Mouse (Mus musculus) adrenal gland, postnatal 10 days (tissue): ENCODE measurements around the gene Ifna4. TPM values are rescaled to one million over a fixed set of nuclear protein-coding genes. Genes with fewer than 3 reads are reported as not detected.

Experiments used
- DNase-seq: peaks from one replicate; pipeline ENCODE4 v3.0.0; 2021; ENCODE audit warnings: mixed read lengths
- total RNA-seq, 2 experiments: library from RNA; stranded (reverse); gene quantifications; 2 replicates each; pipeline ENCODE4 v1.2.3; 2021

The Ifna4 gene
- total RNA-seq, 2 experiments from 2014 or later = not detected

GRCm38 (mm10) chr4:88867366-88867925 is 25.8 kb downstream of the Ifna4 start:
- DNase-seq = peak; percentile 85

GRCm38 (mm10) chr4:88867926-88868911 is 26.6 kb downstream of the Ifna4 start:
- peak; percentile 23 for DNase-seq

GRCm38 (mm10) chr4:88872691-88873090 is 31.0 kb downstream of the Ifna4 start:
- DNase-seq = peak; percentile 51

GRCm38 (mm10) chr4:88875435-88876095 is 33.9 kb downstream of the Ifna4 start:
- DNase-seq = no peak

GRCm38 (mm10) chr4:88876520-88876919 is 34.9 kb downstream of the Ifna4 start:
- no peak for DNase-seq

- no peak for DNase-seq
These were observed 36.6 kb downstream of the Ifna4 start for GRCm38 (mm10) chr4:88878246-88878645.

- DNase-seq = no peak
These were observed 37.1 kb downstream of the Ifna4 start for GRCm38 (mm10) chr4:88878772-88879171.

GRCm38 (mm10) chr4:88880101-88880500 is 38.4 kb downstream of the Ifna4 start, which contains the start of gene Ifne:
Gene Ifne, minus strand, starts transcription at chr4:88880201.
- no peak for DNase-seq

- no peak for DNase-seq
These were observed 46.6 kb downstream of the Ifna4 start for GRCm38 (mm10) chr4:88888236-88888635.

Other genes starting within 250 kb of the Ifna4 start
- gene Ifna9, start 249.5 kb upstream of the Ifna4 start, total RNA-seq = not detected
- gene Ifna12, start 238.5 kb upstream of the Ifna4 start, total RNA-seq = not detected
- gene C87499, start 207.4 kb upstream of the Ifna4 start, total RNA-seq = not detected
- not detected for gene Ifna13, start 197.4 kb upstream of the Ifna4 start, total RNA-seq
- gene Ifna16, start 164.9 kb upstream of the Ifna4 start, total RNA-seq = not detected
- not detected for gene Ifna2, start 157.9 kb upstream of the Ifna4 start, total RNA-seq
- not detected for gene Ifnab, start 150.5 kb upstream of the Ifna4 start, total RNA-seq
- 1 to 10 TPM in 1 of 2 experiments, under 1 TPM in 1; 0.60 to 1.2 TPM for gene Gm26566, start 120.1 kb upstream of the Ifna4 start, total RNA-seq
- 10 to 100 TPM; 74.5 to 81.4 TPM for gene Klhl9, start 119.4 kb upstream of the Ifna4 start, total RNA-seq
- gene Gm13271, start 87.0 kb upstream of the Ifna4 start, total RNA-seq = not detected
- under 1 TPM in 1 of 2 experiments, not detected in 1; 0.24 TPM for gene Gm13283, start 81.7 kb upstream of the Ifna4 start, total RNA-seq
- gene Gm13290, start 68.0 kb upstream of the Ifna4 start, total RNA-seq = not detected
- not detected for gene Gm13289, start 64.9 kb upstream of the Ifna4 start, total RNA-seq
- gene Gm13272, start 62.0 kb upstream of the Ifna4 start, total RNA-seq = not detected
- not detected for gene Ifnz, start 59.7 kb upstream of the Ifna4 start, total RNA-seq
- gene Gm13276, start 56.2 kb upstream of the Ifna4 start, total RNA-seq = not detected
- gene Gm13277, start 53.2 kb upstream of the Ifna4 start, total RNA-seq = not detected
- not detected for gene Gm13278, start 50.3 kb upstream of the Ifna4 start, total RNA-seq
- not detected for gene Gm13275, start 47.4 kb upstream of the Ifna4 start, total RNA-seq
- not detected for gene Gm13279, start 44.5 kb upstream of the Ifna4 start, total RNA-seq
- under 1 TPM in 1 of 2 experiments, not detected in 1; 0.21 TPM for gene Gm13285, start 42.2 kb upstream of the Ifna4 start, total RNA-seq
- gene Gm13287, start 38.6 kb upstream of the Ifna4 start, total RNA-seq = not detected
- not detected for gene Gm13288, start 36.3 kb upstream of the Ifna4 start, total RNA-seq
- gene Ifna7, start 25.6 kb upstream of the Ifna4 start, total RNA-seq = not detected
- not detected for gene Ifna11, start 21.9 kb upstream of the Ifna4 start, total RNA-seq
- not detected for gene Ifna6, start 14.4 kb upstream of the Ifna4 start, total RNA-seq
- not detected for gene Ifna5, start 6.3 kb upstream of the Ifna4 start, total RNA-seq
- gene Ifna1, start 8.2 kb downstream of the Ifna4 start, total RNA-seq = not detected
- not detected for gene Ifne, start 38.3 kb downstream of the Ifna4 start, total RNA-seq